Mouse (Mus musculus) brown adipose tissue, adult 24 weeks (tissue): ENCODE data around the gene Cxcl15. TPM values are rescaled to one million over a fixed set of nuclear protein-coding genes. Genes with fewer than 3 reads are reported as not detected.
"Not testable (repeated sequence)": the region's sequence is repeated elsewhere in the genome, so short reads cannot be mapped to it uniquely, and the experiment has no call there.

Experiments
- H3K27ac ChIP-seq: fragments of 200-500 bp; replicated peaks from 2 replicates; pipeline ENCODE4 v1.5.1; 2012; ENCODE audit warnings: low read depth, mild to moderate bottlenecking, low read length
- H3K4me1 ChIP-seq: fragments of 200-500 bp; 2 replicates; pipeline ENCODE4 v1.6.1; 2012; ENCODE audit warnings: low read length, mixed read lengths; ENCODE audit not compliant: control insufficient read depth, insufficient read depth, insufficient read length
- H3K4me3 ChIP-seq: fragments of 200-500 bp; 2 replicates; pipeline ENCODE4 v1.5.1; 2012; ENCODE audit warnings: low read depth, mild to moderate bottlenecking, low read length, moderate library complexity; ENCODE audit not compliant: insufficient read depth
- polyA plus RNA-seq: library from polyadenylated mRNA; stranded (reverse); fragments of >200 nt; gene quantifications from 2 replicates; pipeline ENCODE4 v1.2.4, GENCODE M21; 2012; ENCODE audit not compliant: missing spikeins, insufficient read depth, insufficient read length

The Cxcl15 gene
- polyA plus RNA-seq, 1 experiment: not detected

DNA sequence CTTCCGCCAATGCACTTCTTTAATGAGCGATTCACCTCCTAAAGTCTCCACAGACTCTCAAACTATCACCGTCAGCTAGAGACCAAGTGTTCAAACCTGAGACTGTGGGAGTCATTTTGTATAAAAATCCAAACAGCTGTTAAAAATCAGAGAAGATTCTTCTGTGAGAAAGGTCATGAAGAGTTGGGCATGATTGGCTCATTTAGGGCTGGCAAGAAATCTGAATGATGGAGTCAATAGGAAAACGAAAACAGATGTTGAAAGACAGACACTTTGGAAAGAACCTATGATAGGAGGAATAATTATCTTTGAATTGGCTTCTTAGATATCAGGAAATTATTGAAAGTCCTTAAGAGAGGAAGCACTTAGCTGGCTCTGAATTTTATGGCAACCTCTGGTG lies 40.1 kb downstream of the Cxcl15 start:
- Histone ChIP-seq H3K4me3 (no peak overlapping the region), H3K4me1 (no peaks in the 10 kb centered on the region), H3K27ac (no peak overlapping the region)

GRCm38 (mm10) chr5:90838582-90838981 lies 44.2 kb downstream of the Cxcl15 start:
- no peak overlapping the region for H3K27ac ChIP-seq
- H3K4me1 ChIP-seq: no peaks in the 10 kb centered on the region
- no peak overlapping the region for H3K4me3 ChIP-seq

GRCm38 (mm10) chr5:90840902-90841869 lies 46.9 kb downstream of the Cxcl15 start:
- Histone ChIP-seq H3K4me1 (no peaks in the 10 kb centered on the region), H3K4me3 (no peak overlapping the region), H3K27ac (no peak overlapping the region)

- H3K4me3 ChIP-seq: no peak overlapping the region
- no peak overlapping the region for H3K27ac ChIP-seq
- no peaks in the 10 kb centered on the region for H3K4me1 ChIP-seq
These were observed 49.6 kb downstream of the Cxcl15 start for GRCm38 (mm10) chr5:90843891-90844290.

GRCm38 (mm10) chr5:90850096-90850495 lies 55.8 kb downstream of the Cxcl15 start:
- not testable (repeated sequence) for H3K27ac ChIP-seq, H3K4me3 ChIP-seq, H3K4me1 ChIP-seq

DNA sequence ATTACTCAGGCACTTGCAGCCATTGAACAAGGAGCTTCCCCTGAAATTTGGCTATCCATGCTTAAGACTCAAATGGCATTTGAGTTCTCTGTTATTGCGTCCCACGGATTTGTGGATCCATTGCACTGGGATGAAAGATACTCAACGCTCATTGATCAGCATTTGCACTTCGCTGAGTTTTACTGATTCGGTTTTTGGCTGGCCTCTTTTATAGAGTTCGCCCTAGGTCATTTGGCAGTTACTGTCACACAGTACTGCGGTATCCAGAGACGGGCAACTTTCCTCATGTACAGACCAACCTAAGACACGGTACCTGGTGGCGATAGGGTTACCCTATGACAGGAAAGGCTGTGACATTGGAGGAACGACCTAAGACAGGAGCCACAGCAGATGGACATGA lies 57.1 kb downstream of the Cxcl15 start:
- not testable (repeated sequence) for H3K4me3 ChIP-seq, H3K27ac ChIP-seq, H3K4me1 ChIP-seq

Other genes with a start within 250 kb of the Cxcl15 start
- gene 5830473C10Rik, start 233.4 kb upstream of the Cxcl15 start, polyA plus RNA-seq: not detected in 2 replicates
- gene Rassf6, start 153.9 kb upstream of the Cxcl15 start, polyA plus RNA-seq: 14.0 and 17.0 TPM in 2 replicates
- gene Cxcl5, start 35.2 kb upstream of the Cxcl15 start, polyA plus RNA-seq: not detected in 2 replicates
- gene Ppbp, start 26.0 kb upstream of the Cxcl15 start, polyA plus RNA-seq: 1.6 and 7.1 TPM in 2 replicates
- 45.4 and 76.2 TPM in 2 replicates for gene Pf4, start 22.1 kb upstream of the Cxcl15 start, polyA plus RNA-seq
- not detected in 2 replicates for gene Cxcl3, start 8.4 kb upstream of the Cxcl15 start, polyA plus RNA-seq
- gene Cxcl1, start 96.7 kb downstream of the Cxcl15 start, polyA plus RNA-seq: 5.5 TPM in 1 of 2 replicates, not detected in the other
- gene Cxcl2, start 109.3 kb downstream of the Cxcl15 start, polyA plus RNA-seq: 6.6 TPM in 1 of 2 replicates, not detected in the other
- 27.9 and 48.7 TPM in 2 replicates for gene Mthfd2l, start 136.6 kb downstream of the Cxcl15 start, polyA plus RNA-seq
- not detected in 2 replicates for gene Epgn, start 232.9 kb downstream of the Cxcl15 start, polyA plus RNA-seq